Comparison of ENCODE assay signal across 15 mouse cellular contexts in the genomic region with DNA sequence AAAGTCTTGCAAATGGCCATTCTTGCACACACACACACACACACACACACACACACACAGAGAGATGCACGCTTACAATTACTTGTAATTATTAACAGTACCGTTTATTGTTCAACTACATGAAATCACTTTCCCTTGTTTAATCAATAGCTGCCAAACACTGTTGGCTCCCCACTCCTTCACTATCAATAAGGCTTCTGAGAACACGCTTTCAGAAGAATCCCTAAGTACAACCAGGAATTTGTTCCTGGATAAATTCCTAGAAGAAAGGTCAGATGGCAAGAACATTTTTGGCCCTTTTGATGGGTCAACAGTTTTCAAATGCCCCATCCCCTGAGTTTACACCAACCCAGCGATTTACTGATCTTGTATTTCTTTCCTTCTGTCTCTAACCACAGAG.
"Had no signal": no experiment of that assay in that cellular context is flagged by ENCODE, and none has a peak within 500 bp of the region (broad histone marks: within the 10 kb centered on the region; RNA-seq: fewer than 3 reads in every experiment).

No protein-coding gene starts in this region.

- H3K27ac ChIP-seq: liver, embryonic 14.5 days; macrophage; midbrain, embryonic 13.5 days; midbrain, embryonic 15.5 days; neural tube, embryonic 12.5 days; stomach, embryonic 15.5 days; stomach, postnatal 0 days had no signal

- H3K36me3 ChIP-seq: midbrain, embryonic 13.5 days; midbrain, embryonic 15.5 days; neural tube, embryonic 12.5 days; stomach, embryonic 15.5 days had no signal

- H3K9ac ChIP-seq: liver, embryonic 14.5 days; lung, embryonic 14.5 days; midbrain, embryonic 13.5 days; midbrain, embryonic 15.5 days; neural tube, embryonic 12.5 days; stomach, embryonic 15.5 days had no signal

- H3K4me2 ChIP-seq: lung, embryonic 14.5 days; midbrain, embryonic 11.5 days; midbrain, embryonic 13.5 days; midbrain, embryonic 15.5 days; neural tube, embryonic 12.5 days; stomach, embryonic 15.5 days had no signal

- H3K4me3 ChIP-seq: megakaryocyte, embryonic 14.5 days; midbrain, embryonic 13.5 days; midbrain, embryonic 15.5 days; neural tube, embryonic 12.5 days; stomach, embryonic 15.5 days had no signal

- DNase-seq: lung, embryonic 14.5 days; lung, postnatal 14 days; right cerebral cortex, postnatal 14 days; thymus, adult 2 months; thymus, postnatal 25 days; thymus, postnatal 4 days had no signal

- H3K9me3 ChIP-seq: midbrain, embryonic 13.5 days; midbrain, embryonic 15.5 days; neural tube, embryonic 12.5 days; stomach, embryonic 15.5 days had no signal

- ATAC-seq: midbrain, embryonic 13.5 days; midbrain, embryonic 15.5 days had no signal

- H3K27me3 ChIP-seq: midbrain, embryonic 15.5 days; neural tube, embryonic 12.5 days; stomach, embryonic 15.5 days had no signal
